Mouse (Mus musculus) brain, embryonic 14.5 days (tissue): Measurements from ENCODE around the gene Kif26b.

Experiments used
- CTCF ChIP-seq: fragments of 200-500 bp; IDR thresholded peaks from 2 replicates; pipeline ENCODE4 v1.5.1; 2012; ENCODE audit warnings: inconsistent platforms, mild to moderate bottlenecking, moderate library complexity, borderline replicate concordance; ENCODE audit not compliant: insufficient read depth, insufficient read length; ENCODE audit errors: extremely low read depth
- POLR2A ChIP-seq: fragments of 200-500 bp; IDR thresholded peaks from 2 replicates; pipeline ENCODE4 v1.6.1; 2012; ENCODE audit warnings: mild to moderate bottlenecking, inconsistent platforms, borderline replicate concordance; ENCODE audit not compliant: poor library complexity, insufficient read depth, insufficient read length, severe bottlenecking; ENCODE audit errors: extremely low read depth

GRCm38 (mm10) chr1:178791266-178791665 is 262.3 kb downstream of the Kif26b start:
- no peak for TF ChIP-seq CTCF
- no peak for TF ChIP-seq POLR2A
